Mouse (Mus musculus) thymus, adult 2 months (tissue): ENCODE data around the gene Gabrr3.

Experiments used
- CTCF ChIP-seq: fragments of 200-500 bp; IDR thresholded peaks from 2 replicates; pipeline ENCODE4 v1.5.1; 2012; ENCODE audit warnings: mild to moderate bottlenecking, control low read depth, low read length, moderate library complexity, borderline replicate concordance; ENCODE audit not compliant: control insufficient read depth, poor library complexity, insufficient read depth; ENCODE audit errors: extremely low read depth
- POLR2A ChIP-seq: fragments of 200-500 bp; IDR thresholded peaks from 2 replicates; pipeline ENCODE4 v1.6.1; 2012; ENCODE audit warnings: mild to moderate bottlenecking, low read length, control low read depth, moderate library complexity; ENCODE audit not compliant: control insufficient read depth, poor library complexity, insufficient read depth; ENCODE audit errors: extremely low read depth

GRCm38 (mm10) chr16:59487975-59488548, 80.9 kb downstream of the Gabrr3 start:
- TF ChIP-seq CTCF (no peak), POLR2A (no peak)
